Mouse (Mus musculus) large intestine, adult 2 months (tissue): ENCODE measurements around the gene Mrps26. TPM values are rescaled to one million over a fixed set of nuclear protein-coding genes. Genes with fewer than 3 reads are reported as not detected.

ENCODE experiments used
- polyA plus RNA-seq: library from polyadenylated mRNA; depleted of rRNA; stranded (reverse); fragments of >200 nt; gene quantifications from 2 replicates; pipeline ENCODE4 v1.2.3, GENCODE M21; 2012; rRNA removed

Gene Mrps26
- polyA plus RNA-seq, 1 experiment: 56.6 TPM

Other genes starting within 250 kb of the Mrps26 start
- 3.4 and 4.2 TPM in 2 replicates for gene Cpxm1, start 166.2 kb upstream of the Mrps26 start, polyA plus RNA-seq
- gene Gm28372, start 158.5 kb upstream of the Mrps26 start, polyA plus RNA-seq: not detected in 2 replicates
- not detected in 2 replicates for gene 1700020A23Rik, start 158.5 kb upstream of the Mrps26 start, polyA plus RNA-seq
- gene Tmem239, start 157.3 kb upstream of the Mrps26 start, polyA plus RNA-seq: not detected in 2 replicates
- 55.2 and 70.3 TPM in 2 replicates for gene Vps16, start 139.4 kb upstream of the Mrps26 start, polyA plus RNA-seq
- gene Pced1a, start 139.0 kb upstream of the Mrps26 start, polyA plus RNA-seq: 11.0 and 12.5 TPM in 2 replicates
- 26.4 and 32.3 TPM in 2 replicates for gene Ptpra, start 113.5 kb upstream of the Mrps26 start, polyA plus RNA-seq
- not detected in 2 replicates for gene Oxt, start 12.4 kb downstream of the Mrps26 start, polyA plus RNA-seq
- gene Avp, start 18.8 kb downstream of the Mrps26 start, polyA plus RNA-seq: not detected in 2 replicates
- gene Fastkd5, start 66.3 kb downstream of the Mrps26 start, polyA plus RNA-seq: 2.6 and 2.9 TPM in 2 replicates
- 5.9 and 6.7 TPM in 2 replicates for gene Ubox5, start 66.3 kb downstream of the Mrps26 start, polyA plus RNA-seq
- 61.7 and 64.3 TPM in 2 replicates for gene Lzts3, start 79.1 kb downstream of the Mrps26 start, polyA plus RNA-seq
- 56.9 and 58.7 TPM in 2 replicates for gene Ddrgk1, start 100.9 kb downstream of the Mrps26 start, polyA plus RNA-seq
- gene Itpa, start 103.9 kb downstream of the Mrps26 start, polyA plus RNA-seq: 34.3 and 36.7 TPM in 2 replicates
- gene Slc4a11, start 133.8 kb downstream of the Mrps26 start, polyA plus RNA-seq: 0.47 and 1.5 TPM in 2 replicates